Mouse (Mus musculus) heart, postnatal 0 days (tissue): ENCODE results near the gene Prkag3.

Experiments
- CTCF ChIP-seq: IDR thresholded peaks from 2 replicates; pipeline ENCODE4 v1.5.1; 2016; ENCODE audit warnings: antibody characterized with exemption, control low read depth, low read depth
- EP300 ChIP-seq: IDR thresholded peaks from 2 replicates; pipeline ENCODE4 v1.6.1; 2016; ENCODE audit warnings: antibody characterized with exemption, low read depth

GRCm38 (mm10) chr1:74749301-74749700 is 280 bp upstream of the Prkag3 start:
- TF ChIP-seq CTCF = no peak
- 0 out of 2 replicates have a peak, but pooled peaks have one; percentile 42 for TF ChIP-seq EP300
